Mouse (Mus musculus) adrenal gland, postnatal 14 days (tissue): ENCODE results near the gene Flot2. TPM values are rescaled to one million over a fixed set of nuclear protein-coding genes. Genes with fewer than 3 reads are reported as not detected.
"Not testable (repeated sequence)": the region's sequence is repeated elsewhere in the genome, so short reads cannot be mapped to it uniquely, and the experiment has no call there.

Source experiments
- DNase-seq: peaks from one replicate; pipeline ENCODE4 v3.0.0; 2021; ENCODE audit warnings: mixed read lengths
- long read RNA-seq, 2 experiments: library from polyadenylated mRNA; stranded (forward); transcript quantifications; one replicate each; pipeline ENCODE4 v2.0.0; 2021
- total RNA-seq: library from RNA; stranded (reverse); gene quantifications from 2 replicates; pipeline ENCODE4 v1.2.3, GENCODE M21; 2021

The Flot2 gene
- total RNA-seq, result 74.3 and 81.5 TPM in 2 replicates
- long read RNA-seq, experiment 1, transcript Flot2-205 (12 exons, 2,712 nt), result minor isoform, 19 of 247 reads
- long read RNA-seq, experiment 1, transcript Flot2-202 (11 exons, 2,568 nt), result minor isoform, 24 of 247 reads
- long read RNA-seq, experiment 1, transcript Flot2-201 (11 exons, 2,621 nt), result major isoform, 158 of 247 reads
- long read RNA-seq, experiment 1, partial matches to known transcripts, result 24 of 247 reads
- long read RNA-seq, experiment 1, other reads (novel, unspliced or antisense), result 22 of 247 reads
- long read RNA-seq, experiment 2, transcript Flot2-201 (11 exons, 2,621 nt), result major isoform, 122 of 153 reads
- long read RNA-seq, experiment 2, transcript Flot2-205 (12 exons, 2,712 nt), result minor isoform, 5 of 153 reads
- long read RNA-seq, experiment 2, transcript Flot2-202 (11 exons, 2,568 nt), result minor isoform, 9 of 153 reads
- long read RNA-seq, experiment 2, partial matches to known transcripts, result 15 of 153 reads
- long read RNA-seq, experiment 2, other reads (novel, unspliced or antisense), result 2 of 153 reads

DNA sequence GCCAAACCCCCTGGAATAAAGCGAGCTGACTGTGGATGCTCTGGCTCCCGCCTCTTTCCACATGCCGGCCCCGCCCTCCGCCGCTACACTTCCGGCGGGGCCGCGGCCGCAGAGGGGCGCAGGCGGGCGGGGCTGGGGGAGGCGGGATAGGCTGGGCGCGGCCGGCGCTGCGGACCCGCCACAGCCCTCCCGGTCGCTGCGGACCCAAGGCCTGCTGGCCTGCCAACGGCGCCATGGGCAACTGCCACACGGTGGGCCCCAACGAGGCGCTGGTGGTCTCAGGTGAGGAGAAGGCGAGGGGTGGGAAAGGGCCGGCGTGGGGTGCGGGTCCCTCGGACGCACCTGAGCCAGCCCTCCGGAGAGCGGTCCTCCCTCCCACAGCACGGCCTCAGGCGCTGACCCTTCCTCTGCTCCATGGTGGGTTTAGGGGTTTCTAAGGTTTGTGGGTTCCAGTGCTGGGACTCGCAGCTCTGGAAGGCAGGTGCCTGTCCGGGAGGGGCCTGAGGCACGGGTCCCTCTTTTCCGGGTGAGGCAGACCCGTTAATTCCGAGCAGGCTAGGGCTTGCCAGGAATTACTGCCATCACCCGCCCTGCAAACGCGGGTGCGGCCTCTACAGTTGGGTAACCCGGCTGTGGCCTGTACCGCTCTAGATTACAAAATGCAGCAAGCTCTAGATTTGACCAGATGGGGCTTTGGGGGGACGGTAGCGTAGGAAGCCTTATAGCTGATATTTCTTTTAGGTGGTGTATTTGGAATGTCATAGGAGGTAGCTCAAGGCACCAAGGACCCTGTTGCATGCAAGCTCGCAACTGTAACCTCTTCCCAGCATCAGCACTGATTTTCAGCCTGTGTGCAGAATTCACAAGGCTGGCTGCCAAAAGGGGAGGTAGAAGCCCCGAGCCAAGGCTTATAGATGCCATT, at the start of gene Flot2:
Gene Flot2 (plus strand): TSS at position 101 of the 922 bp plus-strand sequence.
- DNase-seq, result peak; percentile 83

DNA sequence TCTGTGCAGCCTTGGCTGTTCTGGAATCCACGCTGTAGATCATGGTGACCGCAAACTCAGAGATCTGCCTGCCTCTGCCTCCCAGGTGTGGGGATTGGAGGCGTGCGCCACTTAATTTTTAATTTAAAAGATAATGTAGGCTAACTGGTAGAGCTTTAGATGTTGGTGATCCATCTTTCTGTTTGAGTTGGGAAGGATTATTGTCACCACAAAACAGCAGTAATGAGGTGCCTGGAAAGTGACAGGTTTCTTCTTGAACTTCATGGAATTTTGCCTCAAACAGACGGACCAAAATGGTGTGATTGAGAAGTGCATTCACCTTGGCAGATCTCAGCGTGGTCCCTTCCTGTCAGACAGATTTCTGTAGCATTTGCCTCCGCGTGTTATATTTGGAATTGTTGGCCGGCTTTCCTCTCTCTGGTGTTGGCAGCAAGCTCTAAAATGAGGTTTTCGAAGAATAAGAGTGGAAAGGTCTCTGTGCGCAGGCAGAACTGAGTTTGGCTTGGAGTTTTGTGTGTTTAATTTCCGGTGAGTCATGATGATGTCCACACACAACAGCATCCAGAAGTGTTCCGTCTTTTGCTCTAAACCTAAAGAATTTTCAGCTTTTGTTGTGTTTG, 48.5 kb upstream of the Flot2 start:
- DNase-seq, result no peak

DNA sequence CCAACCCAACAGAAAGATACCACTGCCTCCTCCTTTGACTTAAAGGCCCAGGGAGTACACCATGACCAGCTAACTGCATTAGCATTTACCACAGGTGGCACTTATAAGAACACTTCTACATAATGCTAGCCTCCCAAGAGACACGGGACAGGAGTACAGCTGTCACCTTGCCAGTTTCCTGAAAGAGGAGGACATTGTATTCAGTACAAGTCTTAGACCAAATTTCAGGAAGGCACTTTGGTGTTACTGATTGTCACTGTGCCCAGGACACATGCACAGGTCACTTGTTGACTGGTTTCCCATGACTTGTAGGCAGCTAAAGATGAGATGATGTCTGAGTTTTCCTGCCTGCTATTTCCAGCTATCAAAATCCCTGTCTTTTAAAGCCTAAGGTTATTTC, 42.2 kb upstream of the Flot2 start:
- DNase-seq, result no peak

DNA sequence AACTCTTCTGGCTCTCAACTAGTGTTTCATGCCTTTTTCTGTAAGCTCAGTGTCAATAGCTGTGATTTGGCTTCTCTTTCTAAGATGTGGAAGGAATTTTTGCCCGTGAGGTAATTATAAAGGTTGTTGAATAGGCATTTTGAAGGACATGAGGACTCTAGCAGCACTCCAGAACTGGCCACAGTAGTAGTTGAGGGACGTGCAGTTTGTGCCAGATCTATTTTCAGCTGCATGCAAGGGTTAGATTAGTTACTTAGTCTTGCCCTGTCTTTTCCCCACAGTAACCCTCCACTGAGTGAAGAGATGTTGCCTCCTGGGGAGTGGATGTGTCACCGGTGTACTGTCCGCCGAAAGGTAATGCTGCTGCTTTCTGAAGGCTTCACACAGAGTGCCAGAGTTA, 31.3 kb upstream of the Flot2 start:
- no peak for DNase-seq

DNA sequence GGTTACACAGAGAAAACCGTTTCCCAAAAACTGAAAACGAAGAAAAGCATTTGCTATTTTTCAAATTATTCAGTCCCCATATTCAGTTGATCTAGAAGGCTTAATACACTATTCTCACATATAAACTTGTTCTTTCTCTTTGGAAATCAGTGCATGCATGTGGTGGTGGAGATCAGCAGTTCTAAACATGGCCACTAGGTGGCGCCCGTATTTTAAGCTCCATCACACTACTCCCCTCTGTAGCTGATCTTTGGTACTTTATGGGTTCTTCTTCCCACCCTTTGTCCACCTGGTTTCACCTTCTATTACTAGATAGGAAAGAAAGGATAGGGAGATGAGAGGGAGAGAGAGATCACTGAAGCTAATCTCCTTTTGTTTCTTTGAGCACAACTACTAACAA, 18.1 kb upstream of the Flot2 start:
- DNase-seq, result peak; percentile 79

DNA sequence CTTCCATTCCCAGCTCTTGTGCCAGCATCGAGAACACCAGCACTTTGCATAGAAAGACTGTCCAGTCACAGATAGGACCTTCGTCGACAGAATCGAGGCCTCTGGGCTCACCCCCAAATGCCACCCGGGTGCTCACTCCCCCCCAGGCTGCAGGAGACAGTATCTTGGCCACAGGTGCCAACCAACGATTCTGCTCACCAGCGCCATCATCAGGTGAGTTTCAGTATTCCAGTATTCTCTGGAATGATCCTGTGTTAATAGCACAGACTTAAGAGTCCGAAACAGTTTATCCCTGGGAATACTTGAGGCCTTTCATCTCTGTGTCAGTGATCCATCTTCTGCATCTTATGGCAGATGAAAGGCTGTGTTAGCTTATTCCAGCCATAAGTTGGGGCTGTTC, 14.1 kb upstream of the Flot2 start:
- peak; percentile 69 for DNase-seq

DNA sequence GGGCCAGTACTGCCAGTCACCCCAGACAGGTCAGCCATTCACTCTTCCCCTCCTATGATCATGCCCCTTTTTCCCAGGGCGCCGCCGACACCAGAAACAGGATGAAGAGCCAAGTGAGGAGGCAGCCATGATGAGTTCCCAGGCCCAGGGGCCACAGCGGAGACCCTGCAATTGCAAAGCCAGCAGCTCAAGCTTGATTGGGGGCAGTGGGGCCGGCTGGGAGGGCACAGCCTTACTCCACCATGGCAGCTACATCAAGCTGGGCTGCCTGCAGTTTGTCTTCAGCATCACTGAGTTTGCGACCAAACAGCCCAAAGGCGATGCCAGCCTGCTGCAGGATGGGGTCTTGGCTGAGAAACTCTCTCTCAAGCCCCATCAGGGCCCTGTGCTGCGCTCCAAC, 8.5 kb upstream of the Flot2 start:
- no peak for DNase-seq

DNA sequence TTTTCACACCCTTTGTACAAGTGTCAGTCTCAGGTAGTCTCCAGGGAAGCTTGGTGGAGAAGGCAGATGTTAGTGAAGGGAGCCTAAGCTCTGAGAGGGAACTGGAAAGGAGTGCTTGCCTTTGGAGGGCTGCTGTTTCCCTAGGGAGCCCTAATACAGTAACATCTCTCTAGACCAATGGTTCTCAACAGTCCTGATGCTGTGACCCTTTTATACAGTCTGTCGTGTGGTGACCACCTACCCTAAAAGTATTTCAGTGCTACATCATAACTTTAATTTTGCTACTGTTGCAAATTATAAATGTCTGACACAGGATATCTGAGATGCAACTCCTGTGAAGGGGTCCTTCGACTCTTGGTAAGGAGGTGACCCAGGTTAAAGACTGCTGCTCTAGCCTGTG, 7.1 kb upstream of the Flot2 start:
- no peak for DNase-seq

DNA sequence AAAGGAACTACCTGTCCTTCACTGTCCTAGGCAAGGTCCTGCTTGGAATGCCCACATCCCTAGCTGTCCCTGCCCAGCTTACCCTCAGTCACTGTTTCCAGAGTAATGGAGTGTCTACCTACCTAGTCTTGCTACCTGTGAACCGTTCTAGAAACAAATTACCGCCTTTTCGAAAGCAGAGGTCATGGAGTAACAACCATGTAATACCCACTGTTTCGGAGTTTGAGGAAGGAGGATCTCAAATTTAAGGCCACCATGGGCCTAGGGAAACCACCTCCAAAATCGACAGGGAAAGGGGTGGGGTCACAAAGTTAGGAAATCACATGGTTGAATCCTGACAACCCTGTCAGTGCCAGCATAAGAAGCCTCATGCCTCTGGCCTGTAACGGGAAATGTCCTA, 6.3 kb upstream of the Flot2 start:
- no peak for DNase-seq

DNA sequence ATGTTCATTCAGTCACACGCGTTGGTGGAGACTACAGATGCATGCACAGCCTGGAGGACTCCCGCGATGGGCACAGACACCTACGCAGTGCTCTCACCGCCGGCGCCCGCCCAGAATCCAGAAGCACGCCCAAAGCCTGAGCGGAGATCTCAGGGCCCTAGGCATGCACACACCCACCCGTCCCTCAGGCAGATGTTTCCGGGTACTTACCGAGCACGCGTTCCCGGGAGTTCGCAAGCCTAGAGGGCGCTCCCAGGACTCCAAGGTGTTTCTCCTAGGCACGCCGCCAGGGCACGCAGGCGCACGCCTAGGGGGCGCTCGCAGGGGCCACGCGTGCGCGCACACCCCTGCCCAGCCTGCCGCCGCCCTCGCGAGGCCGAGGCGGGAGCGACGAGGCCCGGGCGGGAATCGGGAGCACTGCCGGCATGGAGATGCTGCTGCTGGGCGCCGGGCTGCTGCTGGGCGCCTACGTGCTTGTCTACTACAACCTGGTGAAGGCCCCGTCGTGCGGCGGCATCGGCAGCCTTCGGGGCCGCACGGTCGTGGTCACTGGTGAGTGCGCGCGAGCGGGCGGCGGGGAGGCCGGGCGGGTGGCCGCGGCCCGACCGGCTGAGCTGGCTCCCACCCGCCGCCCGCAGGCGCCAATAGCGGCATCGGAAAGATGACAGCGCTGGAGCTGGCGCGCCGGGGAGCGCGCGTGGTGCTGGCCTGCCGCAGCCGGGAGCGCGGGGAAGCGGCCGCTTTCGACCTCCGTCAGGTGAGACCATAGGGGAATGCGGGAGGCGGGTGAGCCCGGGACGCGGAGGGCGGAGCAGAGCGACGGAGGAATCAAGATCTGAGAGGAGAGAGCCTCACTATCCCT, 5.6 kb upstream of the Flot2 start, which contains the start of gene Dhrs13:
Gene Dhrs13 (plus strand): TSS at position 334 of the 862 bp plus-strand sequence.
- DNase-seq, result peak; percentile 96

DNA sequence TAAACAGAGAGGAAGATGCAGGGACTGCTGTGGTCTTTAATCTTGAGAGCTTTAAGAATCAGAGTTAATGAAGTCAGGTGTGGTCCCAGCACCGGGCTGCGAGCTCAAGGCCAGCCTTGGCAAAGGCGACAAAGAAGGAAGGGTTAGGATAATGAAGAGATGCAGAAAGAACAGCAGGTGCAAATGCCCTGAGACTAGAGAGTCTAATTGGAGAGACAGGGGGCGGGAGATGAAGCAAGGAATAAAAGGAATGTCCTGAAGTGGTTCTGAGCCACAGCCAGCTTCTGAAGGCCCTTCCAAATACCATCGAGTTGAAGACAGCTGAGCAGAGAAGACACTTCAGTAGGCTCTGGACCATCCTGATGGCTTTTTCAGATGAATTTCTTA, 4.9 kb upstream of the Flot2 start:
- DNase-seq, result no peak

DNA sequence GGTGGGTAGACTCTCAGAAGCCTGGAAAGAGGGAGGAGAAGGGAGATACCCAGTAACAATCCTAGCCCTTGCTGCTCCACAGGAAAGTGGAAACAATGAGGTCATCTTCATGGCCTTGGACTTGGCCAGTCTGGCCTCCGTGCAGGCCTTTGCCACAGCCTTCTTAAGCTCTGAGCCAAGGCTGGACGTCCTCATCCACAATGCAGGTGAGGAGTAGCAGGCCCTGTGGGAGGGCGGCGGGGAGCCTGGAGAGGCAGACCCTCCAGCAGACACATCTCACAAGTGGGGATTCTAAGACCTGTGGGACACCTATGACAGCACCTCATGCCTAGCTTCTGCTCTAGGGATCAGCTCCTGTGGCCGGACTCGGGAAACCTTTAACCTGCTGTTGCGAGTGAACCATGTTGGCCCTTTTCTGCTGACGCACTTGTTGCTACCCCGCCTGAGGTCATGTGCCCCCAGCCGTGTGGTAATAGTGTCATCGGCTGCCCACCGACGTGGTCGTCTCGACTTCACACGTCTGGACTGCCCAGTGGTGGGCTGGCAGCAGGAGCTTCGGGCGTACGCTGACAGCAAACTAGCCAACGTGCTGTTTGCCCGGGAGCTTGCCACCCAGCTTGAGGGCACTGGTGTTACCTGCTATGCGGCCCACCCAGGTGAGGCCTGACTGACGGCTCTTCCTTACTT, 3.7 kb upstream of the Flot2 start:
- DNase-seq, result peak; percentile 55

DNA sequence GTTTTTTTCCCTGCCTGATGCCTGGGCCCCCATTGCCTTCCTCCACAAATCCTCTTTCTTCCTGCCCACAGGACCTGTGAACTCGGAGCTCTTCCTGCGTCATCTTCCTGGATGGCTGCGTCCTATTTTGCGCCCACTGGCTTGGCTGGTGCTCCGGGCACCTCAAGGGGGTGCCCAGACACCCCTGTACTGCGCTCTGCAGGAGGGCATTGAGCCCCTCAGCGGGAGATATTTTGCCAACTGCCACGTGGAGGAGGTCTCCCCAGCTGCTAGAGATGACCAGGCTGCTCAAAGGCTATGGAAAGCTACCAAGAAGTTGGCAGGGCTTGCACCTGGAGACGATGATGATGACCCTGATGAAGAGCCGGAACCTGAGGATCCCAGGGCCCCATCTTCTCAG, 940 bp upstream of the Flot2 start:
- no peak for DNase-seq

DNA sequence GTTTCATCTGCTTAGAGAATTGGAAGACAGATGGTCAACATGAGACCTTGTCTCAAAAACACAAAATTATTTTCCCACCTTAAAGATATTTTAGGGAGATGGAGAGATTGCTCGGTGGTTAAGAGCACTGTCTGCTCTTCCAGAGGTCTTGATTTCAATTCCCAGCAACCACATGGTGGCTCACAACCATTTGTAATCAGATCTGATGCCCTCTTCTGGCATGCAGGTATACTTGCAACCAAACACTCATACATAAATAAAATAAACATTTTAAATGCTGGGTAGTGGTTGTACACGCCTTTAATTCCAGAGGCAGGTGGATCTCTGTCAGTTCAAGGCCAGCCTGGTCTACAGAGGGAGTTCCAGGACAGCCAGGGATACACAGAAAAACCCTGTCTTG, 3.1 kb downstream of the Flot2 start:
- no peak for DNase-seq

DNA sequence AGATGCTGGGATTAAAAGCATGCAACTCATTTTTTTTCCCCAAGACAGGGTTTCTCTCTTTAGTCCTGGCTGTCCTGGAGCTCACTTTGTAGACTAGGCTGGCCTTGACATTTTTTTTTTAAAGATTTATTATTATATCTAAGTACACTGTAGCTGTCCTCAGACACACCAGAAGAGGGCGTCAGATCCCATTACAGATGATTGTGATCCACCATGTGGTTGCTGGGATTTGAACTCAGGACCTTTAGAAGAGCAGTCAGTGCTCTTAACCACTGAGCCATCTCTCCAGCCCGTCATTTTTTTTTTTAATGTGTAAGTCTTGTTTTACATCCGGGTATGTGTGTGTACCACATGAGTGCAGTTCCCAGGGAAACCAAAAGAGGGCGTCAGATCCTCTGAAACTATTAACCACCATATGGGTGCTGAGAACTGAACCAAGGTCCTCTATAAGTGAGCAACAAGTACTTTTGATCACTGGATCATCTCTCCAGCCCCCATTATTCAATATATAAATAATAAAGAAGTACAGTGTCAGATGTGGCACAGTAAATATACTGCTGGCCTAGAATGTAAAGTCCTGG, 4.6 kb downstream of the Flot2 start:
- not testable (repeated sequence) for DNase-seq

DNA sequence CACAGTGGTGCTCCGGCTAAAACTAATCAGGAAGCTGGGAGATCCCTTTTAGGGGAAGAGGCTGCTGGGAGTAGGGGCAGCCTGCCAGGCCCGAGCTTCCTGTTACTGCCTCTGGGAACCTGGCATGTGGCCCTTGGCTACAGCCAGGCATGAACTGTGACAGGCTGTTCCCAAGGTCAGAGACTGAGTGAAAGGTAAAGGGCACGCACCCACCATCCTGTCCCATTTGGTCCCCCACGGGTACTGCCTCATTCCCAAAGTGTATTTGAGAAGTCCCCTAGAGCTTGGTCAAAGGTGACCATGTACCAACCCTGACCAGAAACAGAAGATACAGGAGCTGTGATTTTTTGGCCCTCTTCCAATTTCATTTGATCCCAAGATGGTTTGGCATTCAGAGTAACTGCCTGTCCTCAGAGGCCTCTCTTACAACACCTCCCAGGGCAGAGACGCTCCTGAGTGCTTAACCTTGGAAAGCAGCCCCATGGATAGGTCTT, 7.1 kb downstream of the Flot2 start:
- peak; percentile 93 for DNase-seq

DNA sequence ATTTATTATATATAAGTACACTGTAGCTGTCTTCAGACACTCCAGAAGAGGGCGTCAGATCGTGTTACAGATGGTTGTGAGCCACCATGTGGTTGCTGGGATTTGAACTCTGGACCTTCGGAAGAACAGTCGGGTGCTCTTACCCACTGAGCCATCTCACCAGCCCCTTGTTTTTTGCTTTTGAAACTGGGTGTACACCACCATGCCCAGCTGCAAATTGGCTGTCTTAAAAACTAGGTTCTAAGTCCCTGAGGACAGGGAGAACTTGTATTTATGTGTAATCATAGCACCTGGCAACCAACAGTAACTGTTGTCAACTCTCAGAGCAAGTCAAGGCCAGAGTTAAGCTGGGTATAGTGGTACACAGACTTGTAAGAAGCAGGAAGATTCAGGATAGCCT, 10.9 kb downstream of the Flot2 start:
- DNase-seq, result not testable (repeated sequence)

DNA sequence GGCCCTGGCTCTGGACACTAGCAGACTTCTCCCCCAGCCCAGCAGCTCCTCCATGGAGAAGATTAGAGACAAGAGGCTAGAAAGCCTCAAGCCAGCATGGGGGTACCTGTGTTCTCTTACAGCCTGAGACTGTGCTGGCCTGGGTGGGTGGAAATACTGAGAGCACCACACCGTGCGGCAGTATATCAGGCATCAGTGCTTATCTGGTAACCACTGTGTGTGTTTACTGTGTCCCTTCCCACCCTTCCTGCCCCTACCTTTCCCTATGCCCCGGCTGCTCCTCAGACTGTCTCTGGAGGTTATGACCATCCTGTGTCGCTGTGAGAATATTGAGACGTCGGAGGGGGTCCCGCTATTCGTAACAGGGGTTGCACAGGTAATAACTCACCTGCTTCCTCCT, 15.3 kb downstream of the Flot2 start:
- no peak for DNase-seq

DNA sequence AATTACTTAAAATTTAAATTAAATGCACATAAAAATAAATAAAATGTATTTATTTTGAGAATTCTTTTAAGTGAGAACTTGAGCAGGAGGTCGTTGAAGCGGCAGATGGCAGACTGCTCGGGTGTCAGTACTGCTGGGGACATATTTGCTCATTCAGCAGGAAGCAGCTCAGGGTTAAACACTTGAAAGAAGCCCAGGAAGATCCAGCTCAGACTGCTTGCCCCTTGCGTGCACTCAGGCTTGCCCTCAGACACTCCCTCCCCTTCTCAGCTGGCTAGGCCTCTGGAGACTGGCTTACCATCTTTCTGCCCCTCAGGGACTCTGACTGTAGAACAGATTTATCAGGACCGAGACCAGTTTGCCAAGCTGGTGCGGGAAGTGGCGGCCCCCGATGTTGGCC, 19.2 kb downstream of the Flot2 start:
- DNase-seq, result no peak
